Mouse (Mus musculus) E14TG2a.4 (cell line): Measurements from ENCODE around the gene Inpp5a.

Experiments
- CTCF ChIP-seq: conservative IDR thresholded peaks from 2 replicates; pipeline ENCODE4 v1.5.1; 2014; ENCODE audit warnings: low read length
- NANOG ChIP-seq: IDR thresholded peaks from 2 replicates; pipeline ENCODE4 v1.6.1; 2014; ENCODE audit warnings: borderline replicate concordance, low read length, mixed read lengths

GRCm38 (mm10) chr7:139563425-139563824 is 174.5 kb downstream of the Inpp5a start:
- TF ChIP-seq CTCF (no peak), NANOG (no peak)
